In genomic region chr5:144159137-144159536, GRCm38 (mm10) we compare ENCODE assay signal across 9 mouse cellular contexts. TPM values are rescaled to one million over a fixed set of nuclear protein-coding genes. Genes with fewer than 3 reads are reported as not detected.
DNase-seq lines count a peak whose midpoint lies in the region; ATAC-seq lines count a peak whose summit lies in the region.
"Had no signal": no experiment of that assay in that cellular context is flagged by ENCODE, and none has a peak within 500 bp of the region (broad histone marks: within the 10 kb centered on the region; RNA-seq: fewer than 3 reads in every experiment).

No protein-coding gene starts in this region.

- ATAC-seq in neural tube, embryonic 13.5 days (ENCODE audit: low read depth), result no peak
- peak; percentile 71 for ATAC-seq in intestine, embryonic 15.5 days

- no peaks in the 10 kb centered on the region for H3K27me3 ChIP-seq in neural tube, embryonic 13.5 days
- no peaks in the 10 kb centered on the region for H3K27me3 ChIP-seq in intestine, embryonic 15.5 days (replicated peaks)

- H3K36me3 ChIP-seq in neural tube, embryonic 13.5 days, result peaks cover 48% of the 10 kb centered on the region
- no peaks in the 10 kb centered on the region for H3K36me3 ChIP-seq in intestine, embryonic 15.5 days

- peak; percentile 11 for DNase-seq in kidney, adult 18-20 months
- DNase-seq in kidney, postnatal 36 days, result no peak
- DNase-seq in neural tube, embryonic 10.5 days (ENCODE audit: extremely low spot score, low spot score), result no peak
- DNase-seq in spleen, postnatal 10 days (ENCODE audit: low spot score in 2 of 2), result no peak
- DNase-seq in adrenal gland, adult 8-10 months, result no peak
- DNase-seq: thymus, adult 2 months had no signal

- H3K4me3 ChIP-seq in neural tube, embryonic 13.5 days, result no peak overlapping the region
- no peak overlapping the region for H3K4me3 ChIP-seq in intestine, embryonic 15.5 days (replicated peaks)

- 87% methylated on average over 8 of the region's 8 CpGs for WGBS in neural tube, embryonic 13.5 days
- 84% methylated on average over 8 of the region's 8 CpGs for WGBS in intestine, embryonic 15.5 days

- H3K4me2 ChIP-seq in neural tube, embryonic 13.5 days, result no peak overlapping the region
- H3K4me2 ChIP-seq in intestine, embryonic 15.5 days (replicated peaks), result no peak overlapping the region

- no peak overlapping the region for H3K9ac ChIP-seq in neural tube, embryonic 13.5 days
- no peak overlapping the region for H3K9ac ChIP-seq in intestine, embryonic 15.5 days

- peak overlapping the region; percentile 77 for H3K27ac ChIP-seq in neural tube, embryonic 13.5 days (replicated peaks)
- peak overlapping the region; percentile 66 for H3K27ac ChIP-seq in intestine, embryonic 15.5 days

- H3K4me1 ChIP-seq in neural tube, embryonic 13.5 days (replicated peaks), result peaks cover 14% of the 10 kb centered on the region
- H3K4me1 ChIP-seq in intestine, embryonic 15.5 days (replicated peaks), result peaks cover 11% of the 10 kb centered on the region

- no peaks in the 10 kb centered on the region for H3K9me3 ChIP-seq in neural tube, embryonic 13.5 days
- H3K9me3 ChIP-seq in intestine, embryonic 15.5 days, result no peaks in the 10 kb centered on the region

RNA-seq across cellular contexts. Expression of gene Bhlha15, which starts 30.9 kb away (rescaled TPM):
- 0.19 and 0.21 TPM in 2 replicates for polyA plus RNA-seq in neural tube, embryonic 13.5 days (2015; fragmentation: Nextera tagmentation; extraction: Ambion mirVana)
- polyA plus RNA-seq in intestine, embryonic 15.5 days (2015; fragmentation: Nextera tagmentation; extraction: Ambion mirVana), result 7.6 and 15.3 TPM in 2 replicates
- total RNA-seq in adrenal gland, adult 8-10 months (2022), result 1 to 10 TPM in 3 of 4 experiments, under 1 TPM in 1; 0.61 to 3.0 (median 2.3) TPM
- total RNA-seq: heart, postnatal 10 days had no signal

RNA-seq across cellular contexts. Expression of gene Lmtk2, which starts 58.9 kb away (rescaled TPM):
- 7.1 and 7.4 TPM in 2 replicates for polyA plus RNA-seq in neural tube, embryonic 13.5 days (2015; fragmentation: Nextera tagmentation; extraction: Ambion mirVana)
- 5.6 and 6.7 TPM in 2 replicates for polyA plus RNA-seq in intestine, embryonic 15.5 days (2015; fragmentation: Nextera tagmentation; extraction: Ambion mirVana)
- total RNA-seq in adrenal gland, adult 8-10 months (2022), result 10 to 100 TPM; 31.2 to 45.6 (median 38.8) TPM
